Mouse (Mus musculus) B cell, adult 2 months (primary cell): ENCODE data around the gene Zfp873.
"Not testable (repeated sequence)": the region's sequence is repeated elsewhere in the genome, so short reads cannot be mapped to it uniquely, and the experiment has no call there.

ENCODE experiments used
- DNase-seq, 2 experiments: peaks; one replicate each; pipeline ENCODE4 v3.0.0; 2022

Zfp873 gene

GRCm38 (mm10) chr10:82047597-82048459 lies at the start of gene Zfp873:
Gene Zfp873, plus strand, starts transcription at chr10:82048123.
- peak; percentile 90 to 91 for DNase-seq

DNA sequence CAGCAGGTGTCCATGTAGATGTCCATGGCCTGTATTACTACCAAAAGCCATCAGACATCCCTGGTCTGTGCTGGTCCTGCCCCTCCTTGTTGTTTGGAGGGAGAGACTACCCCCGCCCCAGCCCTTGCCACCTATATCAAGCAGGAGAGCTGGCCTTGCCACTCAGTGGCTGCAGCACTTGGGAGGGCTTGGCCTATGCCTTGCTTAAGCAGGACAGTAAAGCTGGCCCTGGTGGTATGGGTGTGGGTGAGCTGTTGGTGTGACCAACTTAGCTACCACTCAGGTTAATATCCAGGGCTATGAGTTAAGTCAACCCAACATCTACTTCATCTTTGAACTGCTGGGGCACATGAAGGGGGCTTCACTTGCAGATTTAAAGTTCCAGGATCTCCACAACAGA lies 44.7 kb upstream of the Zfp873 start:
- DNase-seq, result not testable (repeated sequence)

- peak; percentile 80 to 85 for DNase-seq
Measured at GRCm38 (mm10) chr10:82004822-82005221, 43.1 kb upstream of the Zfp873 start.

DNA sequence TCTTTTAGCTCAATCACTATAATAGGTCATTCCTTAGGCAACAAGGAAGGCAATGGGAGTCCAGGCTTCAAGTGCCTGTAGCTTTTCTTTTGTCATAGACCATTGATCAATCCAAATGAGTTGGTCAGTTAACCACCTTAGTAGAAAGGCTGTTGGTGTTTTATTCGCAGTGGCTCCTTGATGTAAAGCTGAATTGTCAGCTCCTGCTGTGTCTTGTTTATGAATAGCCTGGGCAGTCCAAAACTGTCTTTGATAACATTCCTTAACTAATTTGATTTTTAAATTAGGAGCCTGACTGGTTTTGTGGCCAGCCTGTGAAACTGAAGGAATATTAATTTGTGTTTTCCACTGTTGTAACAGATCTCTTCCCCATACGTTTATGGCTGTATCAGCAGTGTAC lies 5.7 kb upstream of the Zfp873 start:
- DNase-seq, result no peak

DNA sequence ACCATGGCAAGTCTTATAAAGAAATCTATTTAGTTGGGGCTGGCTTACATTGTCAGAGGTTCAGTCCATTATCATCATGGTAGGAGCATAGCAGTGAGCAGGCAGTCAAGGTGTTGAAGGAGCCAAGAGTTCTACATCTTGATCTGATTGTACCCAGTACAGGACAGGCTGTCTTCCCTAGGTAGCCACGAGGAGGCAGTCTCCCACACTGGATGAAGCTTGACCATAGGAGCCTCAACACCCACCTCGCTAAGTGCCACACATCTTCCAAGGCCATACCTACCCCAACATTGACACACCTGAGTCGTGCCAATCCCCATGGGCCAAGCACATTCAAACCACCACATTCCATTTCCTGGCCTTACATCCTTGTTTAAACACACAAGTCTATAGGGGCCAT lies 1.3 kb upstream of the Zfp873 start:
- no peak for DNase-seq

GRCm38 (mm10) chr10:82048460-82048804 lies 509 bp downstream of the Zfp873 start:
- not testable (repeated sequence) for DNase-seq

GRCm38 (mm10) chr10:82082728-82083621 lies 35.1 kb downstream of the Zfp873 start, which contains the start of gene BC024063:
Gene BC024063, plus strand, starts transcription at chr10:82083353.
- peak; percentile 62 for DNase-seq

DNA sequence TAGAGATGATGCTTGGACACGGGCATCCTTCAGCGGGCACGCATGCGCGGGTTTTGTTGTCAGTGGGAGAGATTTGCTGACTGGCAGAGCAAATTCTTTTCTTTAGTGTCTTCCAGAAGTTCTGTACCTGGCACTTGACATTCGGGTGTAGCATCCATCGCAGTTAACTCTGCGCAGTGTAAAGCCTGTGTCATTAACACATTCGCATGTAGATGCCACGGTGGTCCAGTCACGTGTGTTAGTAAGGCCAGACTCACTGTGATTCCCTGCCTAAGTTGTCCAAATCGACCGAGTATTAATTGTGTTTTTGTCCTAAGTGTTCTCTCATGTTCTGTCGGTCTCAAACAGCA lies 35.7 kb downstream of the Zfp873 start:
- not testable (repeated sequence) for DNase-seq
